Comparison of ENCODE assay signal across 24 mouse cellular contexts in genomic region chr12:86688917-86689316, GRCm38 (mm10). TPM values are rescaled to one million over a fixed set of nuclear protein-coding genes. Genes with fewer than 3 reads are reported as not detected.
A peak's percentile ranks its signal among the peaks of the same experiment; 100 is the strongest.
DNase-seq lines count a peak whose midpoint lies in the region; ATAC-seq and TF ChIP-seq lines count a peak whose summit lies in the region.
"Had no signal": no experiment of that assay in that cellular context is flagged by ENCODE, and none has a peak within 500 bp of the region (broad histone marks: within the 10 kb centered on the region; RNA-seq: fewer than 3 reads in every experiment).

No protein-coding gene starts in this region.

- no peak overlapping the region for H3K4me2 ChIP-seq in heart, embryonic 16.5 days (ENCODE audit: low read depth, low read length)
- H3K4me2 ChIP-seq: embryonic facial prominence, embryonic 12.5 days; hindbrain, embryonic 15.5 days had no signal

- TF ChIP-seq POLR2A in testis, adult 2 months (IDR thresholded peaks at IDR 0.05; ENCODE audit: control insufficient read depth, low read depth, low read length) = peak; percentile 34; the same call in 1 of the 2 replicates

- 0 out of 2 replicates have a peak, but pooled peaks cover 4% of the 10 kb centered on the region for H3K36me3 ChIP-seq in heart, embryonic 16.5 days (ENCODE audit: control insufficient read depth, insufficient read depth)
- peaks cover 25% of the 10 kb centered on the region for H3K36me3 ChIP-seq in heart, embryonic 10.5 days
- H3K36me3 ChIP-seq in testis, adult 2 months (ENCODE audit: control insufficient read depth, insufficient read depth, low read length) = no peaks in the 10 kb centered on the region
- H3K36me3 ChIP-seq: G1E had no signal

- TF ChIP-seq CTCF in testis, adult 2 months (IDR thresholded peaks at IDR 0.05; ENCODE audit: control insufficient read depth, insufficient read depth, insufficient replicate concordance, low read depth, low read length) = no peak
- TF ChIP-seq CTCF in layer of hippocampus, adult 2 months (conservative IDR thresholded peaks at IDR 0.05) = no peak

- ATAC-seq in heart, embryonic 16.5 days (replicated peaks; ENCODE audit: extremely low read depth, insufficient read depth, low FRiP score) = no peak
- ATAC-seq: CD4-positive, CD25-positive, alpha-beta regulatory T cell, adult 4 months; forebrain, postnatal 0 days had no signal

- DNase-seq in heart, embryonic 10.5 days (ENCODE audit: low spot score) = no peak
- DNase-seq in testis, postnatal 10 days (ENCODE audit: low spot score) = no peak
- peak; percentile 37 for DNase-seq in ES-CJ7 (ENCODE audit: low read depth, low spot score)
- DNase-seq in layer of hippocampus, adult 2 months (ENCODE audit: low spot score in 2 of 2) = no peak
- DNase-seq in adrenal gland, postnatal 4 days (ENCODE audit: low spot score in 2 of 2) = no peak
- DNase-seq: adrenal gland, postnatal 10 days; B cell, adult 2 months; cerebellum, adult 11-12 months; forebrain, postnatal 0 days; gastrocnemius, postnatal 14 days; heart, postnatal 36 days; kidney, adult 2 months had no signal

- peaks cover 27% of the 10 kb centered on the region for H3K4me1 ChIP-seq in heart, embryonic 16.5 days (ENCODE audit: control insufficient read depth, insufficient read depth, low read length)
- H3K4me1 ChIP-seq in heart, embryonic 10.5 days = peaks cover 55% of the 10 kb centered on the region
- H3K4me1 ChIP-seq in testis, adult 2 months (ENCODE audit: control insufficient read depth, insufficient read depth, low read length) = peaks cover 32% of the 10 kb centered on the region

- H3K4me3 ChIP-seq in heart, embryonic 16.5 days (ENCODE audit: low read length) = no peak overlapping the region
- no peak overlapping the region for H3K4me3 ChIP-seq in heart, embryonic 10.5 days
- H3K4me3 ChIP-seq in testis, adult 2 months (ENCODE audit: control insufficient read depth, low read depth, low read length) = peak overlapping the region; percentile 70
- no peak overlapping the region for H3K4me3 ChIP-seq in layer of hippocampus, adult 2 months
- H3K4me3 ChIP-seq: embryonic facial prominence, embryonic 12.5 days; hindbrain, embryonic 15.5 days had no signal

- no peaks in the 10 kb centered on the region for H3K27me3 ChIP-seq in heart, embryonic 16.5 days (ENCODE audit: control insufficient read depth, insufficient read depth, low read length)
- no peaks in the 10 kb centered on the region for H3K27me3 ChIP-seq in heart, embryonic 10.5 days (ENCODE audit: insufficient read depth, poor library complexity, severe bottlenecking)
- no peaks in the 10 kb centered on the region for H3K27me3 ChIP-seq in testis, adult 2 months (ENCODE audit: control insufficient read depth, insufficient read depth, low read length)
- H3K27me3 ChIP-seq: embryonic facial prominence, embryonic 12.5 days; hindbrain, embryonic 15.5 days had no signal

- WGBS in heart, embryonic 16.5 days = 96% methylated on average over 27 of the region's 27 CpGs
- WGBS in heart, embryonic 10.5 days = 96% methylated on average over 27 of the region's 27 CpGs

- no peaks in the 10 kb centered on the region for H3K9me3 ChIP-seq in heart, embryonic 16.5 days (replicated peaks; ENCODE audit: control insufficient read depth, low read length)
- H3K9me3 ChIP-seq in heart, embryonic 10.5 days = no peaks in the 10 kb centered on the region
- H3K9me3 ChIP-seq: embryonic facial prominence, embryonic 12.5 days; G1E; hindbrain, embryonic 15.5 days had no signal

- H3K9ac ChIP-seq in heart, embryonic 16.5 days (ENCODE audit: low read length) = no peak overlapping the region
- H3K9ac ChIP-seq: embryonic facial prominence, embryonic 12.5 days; forebrain, postnatal 0 days; hindbrain, embryonic 15.5 days had no signal

- peak overlapping the region; percentile 47; the same call in 1 of the 2 replicates for H3K27ac ChIP-seq in heart, embryonic 16.5 days (ENCODE audit: low read length)
- no peak overlapping the region for H3K27ac ChIP-seq in heart, embryonic 10.5 days
- peak overlapping the region; percentile 51 for H3K27ac ChIP-seq in testis, adult 2 months (ENCODE audit: control insufficient read depth, insufficient read depth, low read depth, low read length)
- no peak overlapping the region for H3K27ac ChIP-seq in layer of hippocampus, adult 2 months
- H3K27ac ChIP-seq: embryonic facial prominence, embryonic 12.5 days; hindbrain, embryonic 15.5 days had no signal

RNA-seq across cellular contexts. Expression of gene Vash1, which starts 10.4 kb away (rescaled TPM):
- 8.9 and 11.0 TPM in 2 replicates for polyA plus RNA-seq in heart, embryonic 16.5 days (2015; fragmentation: Nextera tagmentation; extraction: Ambion mirVana)
- polyA plus RNA-seq in heart, embryonic 10.5 days (2016; fragmentation: Nextera tagmentation; extraction: Ambion mirVana) = 7.7 and 9.9 TPM in 2 replicates
- polyA plus RNA-seq in testis, adult 2 months (2012; rRNA removed) = 3.9 and 4.3 TPM in 2 replicates
- total RNA-seq in layer of hippocampus, adult 2 months (2021) = 10 to 100 TPM; 40.4 to 41.8 TPM
- total RNA-seq in adrenal gland, postnatal 4 days (2021) = 10 to 100 TPM; 22.0 to 24.4 TPM
- total RNA-seq: G1E had no signal
- polyA plus RNA-seq: CD4-positive, CD25-positive, alpha-beta regulatory T cell, adult 4 months; G1E had no signal

RNA-seq across cellular contexts. Expression of gene Angel1, which starts 37.3 kb away (rescaled TPM):
- 7.9 and 9.4 TPM in 2 replicates for polyA plus RNA-seq in heart, embryonic 16.5 days (2015; fragmentation: Nextera tagmentation; extraction: Ambion mirVana)
- polyA plus RNA-seq in heart, embryonic 10.5 days (2016; fragmentation: Nextera tagmentation; extraction: Ambion mirVana) = 11.4 and 12.1 TPM in 2 replicates
- polyA plus RNA-seq in testis, adult 2 months (2012; rRNA removed) = 188 and 191 TPM in 2 replicates
- total RNA-seq in layer of hippocampus, adult 2 months (2021) = 1 to 10 TPM; 5.6 to 5.8 TPM
- 1 to 10 TPM; 4.4 to 4.6 TPM for total RNA-seq in adrenal gland, postnatal 4 days (2021)

RNA-seq across cellular contexts. Expression of gene Lrrc74a, which starts 45.3 kb away (rescaled TPM):
- polyA plus RNA-seq in heart, embryonic 16.5 days (2015; fragmentation: Nextera tagmentation; extraction: Ambion mirVana) = not detected in 2 replicates
- not detected in 2 replicates for polyA plus RNA-seq in heart, embryonic 10.5 days (2016; fragmentation: Nextera tagmentation; extraction: Ambion mirVana)
- polyA plus RNA-seq in testis, adult 2 months (2012; rRNA removed) = 75.3 and 76.4 TPM in 2 replicates
- not detected for total RNA-seq in layer of hippocampus, adult 2 months (2021)
- total RNA-seq in adrenal gland, postnatal 4 days (2021) = not detected
- total RNA-seq: adrenal gland, postnatal 10 days; forebrain, postnatal 0 days; gastrocnemius, adult 18-20 months; gastrocnemius, postnatal 14 days; heart, postnatal 36 days had no signal
- polyA plus RNA-seq: CD4-positive, CD25-positive, alpha-beta regulatory T cell, adult 4 months; cortical plate, adult 2 months; embryonic facial prominence, embryonic 12.5 days; forebrain, embryonic 11.5 days; forebrain, postnatal 0 days; G1E; heart, embryonic 14.5 days; hindbrain, embryonic 11.5 days; hindbrain, embryonic 15.5 days; intestine, embryonic 16.5 days; kidney, adult 2 months had no signal

Comparison
In these comparisons a context has a peak if more than half of its experiments do, and no peak if none do; other contexts are left out.
1. H3K27ac ChIP-seq: peak in heart, embryonic 16.5 days (single experiment) and testis, adult 2 months (single experiment); none in heart, embryonic 10.5 days (single experiment) and layer of hippocampus, adult 2 months (single experiment).
2. RNA of gene Angel1, which starts 37.3 kb away (polyA plus RNA-seq): 188 to 191 TPM in testis, adult 2 months; 11.4 to 12.1 TPM in heart, embryonic 10.5 days and 7.9 to 9.4 TPM in heart, embryonic 16.5 days; every median in the first group is over 10 times any median in the second.
3. RNA of gene Lrrc74a, which starts 45.3 kb away (polyA plus RNA-seq): 75.3 to 76.4 TPM in testis, adult 2 months; not detected in heart, embryonic 16.5 days and not detected in heart, embryonic 10.5 days; every median in the first group is over 10 times any median in the second.